Mouse (Mus musculus) thymus, adult 2 months (tissue): ENCODE measurements around the gene Fbxl16.

ENCODE experiments used
- CTCF ChIP-seq: fragments of 200-500 bp; IDR thresholded peaks from 2 replicates; pipeline ENCODE4 v1.5.1; 2012; ENCODE audit warnings: mild to moderate bottlenecking, control low read depth, low read length, moderate library complexity, borderline replicate concordance; ENCODE audit not compliant: control insufficient read depth, poor library complexity, insufficient read depth; ENCODE audit errors: extremely low read depth
- POLR2A ChIP-seq: fragments of 200-500 bp; IDR thresholded peaks from 2 replicates; pipeline ENCODE4 v1.6.1; 2012; ENCODE audit warnings: mild to moderate bottlenecking, low read length, control low read depth, moderate library complexity; ENCODE audit not compliant: control insufficient read depth, poor library complexity, insufficient read depth; ENCODE audit errors: extremely low read depth

DNA sequence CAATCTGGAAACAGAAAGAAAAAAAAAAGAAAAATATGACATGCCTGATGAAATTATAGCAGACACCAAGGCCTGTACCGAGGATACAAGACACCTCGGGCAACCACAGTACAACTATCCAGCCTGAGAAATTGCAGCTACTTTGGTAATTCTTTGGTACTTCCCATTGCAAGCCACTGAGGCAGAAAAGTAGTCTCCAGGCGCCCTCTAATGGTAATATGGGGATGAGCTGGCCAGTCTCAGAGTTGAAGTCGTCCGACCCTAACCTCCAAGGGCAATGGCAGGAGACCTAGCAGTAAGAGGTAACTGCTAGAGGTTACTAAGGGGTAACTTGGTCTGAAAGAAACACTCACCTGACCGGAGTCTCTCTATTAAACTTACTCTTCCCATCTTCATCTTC lies 7.9 kb upstream of the Fbxl16 start:
- TF ChIP-seq CTCF: no peak
- TF ChIP-seq POLR2A: no peak
